Mouse (Mus musculus) cerebellum, postnatal 14 days (tissue): ENCODE measurements around the gene Gm4871.
"Not testable (repeated sequence)": the region's sequence is repeated elsewhere in the genome, so short reads cannot be mapped to it uniquely, and the experiment has no call there.

Experiments
- DNase-seq, 2 experiments: peaks; one replicate each; pipeline ENCODE4 v3.0.0; 2021; ENCODE audit warnings: mixed read lengths in 2 of 2

Gene Gm4871

GRCm38 (mm10) chr5:145032391-145032790 lies at the start of gene Gm4871:
TSS of gene Gm4871 (minus strand) at chr5:145032754.
- not testable (repeated sequence) for DNase-seq

DNA sequence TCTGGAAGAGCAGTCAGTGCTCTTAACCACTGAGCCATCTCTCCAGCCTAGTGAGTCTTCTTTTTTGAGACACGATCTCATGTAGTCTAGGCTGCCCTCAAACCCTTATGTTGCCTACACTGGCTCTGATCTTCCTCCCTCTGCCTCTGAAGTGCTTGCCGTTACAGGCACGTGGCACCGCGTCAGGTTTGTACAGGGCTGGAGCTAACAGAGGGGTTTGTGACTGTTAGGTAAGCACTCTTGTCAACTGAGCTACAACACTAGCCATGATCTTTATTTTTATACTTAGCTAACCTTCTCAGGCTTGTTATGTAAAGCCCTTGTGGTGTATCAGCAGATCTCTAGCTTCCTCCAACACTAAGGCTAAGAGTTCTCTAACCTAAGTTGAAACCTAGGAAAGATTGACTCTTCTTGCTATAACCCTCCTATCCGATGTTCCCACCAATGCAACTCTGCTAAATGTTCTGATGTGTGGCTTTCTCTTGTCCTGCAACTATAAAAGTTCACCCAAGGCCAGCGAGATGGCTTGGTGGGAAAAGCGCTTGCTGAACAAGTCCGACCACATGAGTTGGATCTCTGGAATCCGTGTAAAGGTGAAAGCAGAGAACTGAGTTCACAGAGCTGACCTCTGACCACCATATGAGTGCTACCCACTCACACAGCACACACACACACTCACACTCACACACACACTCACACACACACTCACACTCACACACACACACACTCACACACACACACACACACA lies 49.5 kb upstream of the Gm4871 start:
- DNase-seq = no peak

GRCm38 (mm10) chr5:145075081-145075480 lies 42.5 kb upstream of the Gm4871 start:
- DNase-seq = no peak

DNA sequence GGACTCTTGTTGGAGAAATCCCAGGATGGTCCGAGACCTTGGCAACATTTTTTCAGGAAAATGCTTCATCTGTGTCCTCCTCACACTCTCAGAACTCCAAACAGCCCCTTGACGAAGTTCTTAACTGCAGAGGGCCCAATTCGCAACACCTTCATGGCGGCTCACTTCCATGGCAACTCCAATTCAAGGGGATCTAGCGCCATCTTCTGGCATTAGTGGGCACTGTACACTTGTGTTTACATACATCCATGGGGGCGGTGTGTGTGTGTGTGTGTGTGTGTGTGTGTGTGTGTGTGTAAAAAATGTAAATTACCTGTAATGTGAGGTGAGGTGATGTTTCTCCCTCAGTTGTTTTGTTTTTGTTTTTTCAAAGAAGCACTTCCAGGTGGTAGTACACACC lies 38.8 kb upstream of the Gm4871 start:
- DNase-seq = peak in 1 of 2 experiments; percentile 24

DNA sequence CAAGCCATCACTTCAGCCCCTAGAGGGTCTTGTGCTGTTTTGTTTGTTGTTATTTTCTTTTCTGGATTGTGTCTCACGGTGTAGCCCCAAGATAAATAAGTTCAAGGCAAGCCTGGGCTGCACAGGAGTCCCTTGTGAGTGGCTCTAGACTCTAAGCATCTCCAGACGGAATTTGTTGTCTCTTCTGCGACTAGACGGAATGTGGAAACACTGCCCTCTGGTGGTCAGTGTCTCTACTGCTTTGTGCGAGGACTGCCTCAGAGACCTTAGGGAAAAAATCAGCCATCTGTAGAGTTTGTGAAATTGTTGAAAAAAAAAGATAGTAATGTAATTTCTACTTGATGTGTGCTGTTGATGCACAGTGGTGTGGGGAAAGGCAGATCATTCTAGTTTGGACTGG lies 37.2 kb upstream of the Gm4871 start:
- DNase-seq = peak; percentile 86 to 90

- no peak for DNase-seq
Measured at GRCm38 (mm10) chr5:145068863-145069262, 36.3 kb upstream of the Gm4871 start.

DNA sequence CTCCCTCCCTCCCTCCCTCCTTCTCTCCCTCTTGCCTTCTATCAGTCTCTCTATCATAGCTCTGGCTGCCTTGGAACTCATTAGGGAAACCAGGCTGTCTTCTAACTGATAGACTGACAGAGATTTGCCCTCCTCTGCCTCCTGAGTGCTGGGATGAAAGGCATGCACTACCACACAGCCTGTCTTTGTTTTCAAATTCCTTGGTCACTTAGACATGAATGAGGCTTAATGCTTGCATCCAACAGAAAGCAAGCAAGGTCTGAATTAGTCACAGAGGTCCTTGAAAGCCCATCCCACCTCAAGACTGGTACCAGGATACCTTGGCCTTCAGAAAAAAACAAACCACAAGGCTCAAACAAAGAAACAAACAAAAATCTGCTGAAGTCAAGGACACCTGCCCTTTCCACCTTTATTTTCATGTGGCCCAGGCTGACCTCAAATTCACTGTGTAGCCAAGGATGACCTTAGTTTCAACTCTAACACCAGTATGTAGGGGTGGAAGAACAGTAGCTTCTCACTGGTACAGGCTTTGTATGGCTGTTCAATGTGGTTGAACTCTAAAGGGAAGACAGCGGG lies 32.3 kb upstream of the Gm4871 start:
- no peak for DNase-seq

- DNase-seq = no peak
Measured at GRCm38 (mm10) chr5:145059524-145059923, 27.0 kb upstream of the Gm4871 start.

GRCm38 (mm10) chr5:145058722-145059121 lies 26.2 kb upstream of the Gm4871 start:
- no peak for DNase-seq

DNA sequence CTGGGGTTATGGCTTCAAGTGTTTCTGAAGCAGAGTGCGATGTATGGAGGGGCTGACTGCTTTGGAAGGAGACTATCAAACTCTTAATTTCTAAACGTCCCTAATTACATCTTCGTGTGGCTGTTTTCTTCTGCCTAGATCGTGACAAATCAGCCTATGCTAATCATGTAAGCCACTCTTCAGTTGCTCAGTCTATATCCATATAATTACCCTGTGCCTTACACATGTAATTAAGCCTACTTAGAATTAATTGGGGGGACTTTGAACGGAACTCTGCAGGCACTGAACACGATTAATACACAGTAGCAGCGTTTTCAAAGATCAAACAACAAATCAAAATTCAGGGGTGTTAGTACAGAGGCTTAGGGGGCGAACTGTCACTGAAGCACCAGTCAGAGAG lies 25.4 kb upstream of the Gm4871 start:
- DNase-seq = no peak

GRCm38 (mm10) chr5:145054187-145054586 lies 21.6 kb upstream of the Gm4871 start:
- not testable (repeated sequence) for DNase-seq

GRCm38 (mm10) chr5:145042690-145043089 lies 10.1 kb upstream of the Gm4871 start, which contains the start of gene 1700018F24Rik:
TSS of gene 1700018F24Rik (plus strand) at chr5:145042990.
- DNase-seq = not testable (repeated sequence)

GRCm38 (mm10) chr5:145041628-145042027 lies 9.1 kb upstream of the Gm4871 start:
- DNase-seq = peak; percentile 4 to 33

GRCm38 (mm10) chr5:145030476-145030875 lies 2.1 kb downstream of the Gm4871 start:
- DNase-seq = not testable (repeated sequence)

GRCm38 (mm10) chr5:145020712-145021111 lies 11.8 kb downstream of the Gm4871 start:
- DNase-seq = not testable (repeated sequence)

- DNase-seq = not testable (repeated sequence)
Measured at GRCm38 (mm10) chr5:145020254-145020653, 12.3 kb downstream of the Gm4871 start.

DNA sequence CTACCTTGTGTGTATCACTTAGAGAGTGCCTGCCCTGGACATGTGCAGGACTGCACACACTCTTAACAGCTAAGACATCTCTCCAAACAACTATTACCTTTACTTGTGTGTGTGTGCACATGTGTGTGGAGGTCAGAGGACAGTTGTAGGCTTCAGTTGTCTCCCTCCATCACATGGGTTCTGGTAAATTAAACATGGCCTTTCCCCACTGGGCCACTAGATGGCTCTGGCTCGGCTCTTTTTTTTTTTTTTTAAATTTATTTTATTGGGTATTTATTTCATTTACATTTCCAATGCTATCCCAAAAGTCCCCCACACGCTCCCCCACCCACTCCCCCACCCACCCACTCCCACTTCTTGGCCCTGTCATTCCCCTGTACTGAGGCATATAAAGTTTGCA lies 15.8 kb downstream of the Gm4871 start:
- DNase-seq = not testable (repeated sequence)

GRCm38 (mm10) chr5:145014278-145014677 lies 18.3 kb downstream of the Gm4871 start:
- no peak for DNase-seq

- no peak for DNase-seq
Measured at GRCm38 (mm10) chr5:145008878-145009659, 23.5 kb downstream of the Gm4871 start.

GRCm38 (mm10) chr5:145005596-145005995 lies 27.0 kb downstream of the Gm4871 start:
- DNase-seq = no peak

GRCm38 (mm10) chr5:145004495-145004894 lies 28.1 kb downstream of the Gm4871 start:
- no peak for DNase-seq

GRCm38 (mm10) chr5:145003362-145003761 lies 29.2 kb downstream of the Gm4871 start:
- DNase-seq = no peak

- peak in 1 of 2 experiments; percentile 26 for DNase-seq
Measured at GRCm38 (mm10) chr5:144998491-144998890, 34.1 kb downstream of the Gm4871 start.
